18 mouse cellular contexts compared by ENCODE assay signal in the genomic region with DNA sequence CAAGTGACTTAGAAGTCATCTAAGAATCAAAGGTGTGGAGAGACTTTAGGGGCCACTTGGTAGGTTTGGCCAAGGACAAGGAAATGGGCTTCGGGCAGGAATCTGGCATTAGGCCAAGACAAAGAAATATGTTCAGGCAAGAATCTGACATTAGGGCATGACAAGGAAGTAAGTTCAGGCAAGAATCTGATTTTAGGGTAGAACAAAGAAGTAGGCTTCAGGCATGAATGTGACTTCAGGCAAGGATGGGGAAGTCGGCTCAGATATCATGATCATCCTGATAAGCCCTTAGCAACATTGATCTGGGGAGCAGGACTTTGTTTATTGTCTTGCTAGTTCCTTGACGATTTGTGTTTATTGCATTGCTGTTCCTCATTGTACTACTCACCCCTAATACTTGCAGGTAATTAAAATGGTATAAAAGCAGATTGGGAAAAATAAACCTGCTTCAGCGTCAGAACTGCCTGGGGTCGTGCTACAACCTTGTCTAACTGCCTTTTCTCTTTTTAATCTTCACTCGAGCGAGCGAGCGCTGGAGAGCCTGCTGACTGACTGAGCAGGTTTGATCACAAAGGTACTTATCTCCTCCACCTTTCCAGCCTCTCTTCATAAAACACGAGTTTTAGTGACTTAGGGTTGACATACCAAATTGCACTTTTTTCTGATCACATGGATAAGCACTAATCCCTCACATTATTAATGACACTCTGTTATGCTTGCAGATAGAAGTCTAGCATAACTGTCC. TPM values are rescaled to one million over a fixed set of nuclear protein-coding genes. Genes with fewer than 3 reads are reported as not detected.
DNase-seq lines count a peak whose midpoint lies in the region; ATAC-seq and TF ChIP-seq lines count a peak whose summit lies in the region.
"Had no signal": no experiment of that assay in that cellular context is flagged by ENCODE, and none has a peak within 500 bp of the region (broad histone marks: within the 10 kb centered on the region; RNA-seq: fewer than 3 reads in every experiment).

No protein-coding gene starts in this region.

- H3K9me3 ChIP-seq in lung, embryonic 14.5 days (ENCODE audit: low read depth, low read length) = no peaks in the 10 kb centered on the region
- H3K9me3 ChIP-seq in intestine, embryonic 16.5 days (ENCODE audit: control insufficient read depth, low read length) = no peaks in the 10 kb centered on the region
- no peaks in the 10 kb centered on the region for H3K9me3 ChIP-seq in stomach, embryonic 14.5 days (ENCODE audit: control insufficient read depth, low read depth, low read length)
- H3K9me3 ChIP-seq in hindbrain, embryonic 11.5 days (ENCODE audit: control insufficient read depth, low read length) = no peaks in the 10 kb centered on the region
- no peaks in the 10 kb centered on the region for H3K9me3 ChIP-seq in midbrain, embryonic 10.5 days (replicated peaks)
- H3K9me3 ChIP-seq: heart, embryonic 13.5 days; midbrain, embryonic 13.5 days had no signal

- 0 out of 2 replicates have a peak, but pooled peaks have one; percentile 17 for ATAC-seq in lung, embryonic 14.5 days (ENCODE audit: insufficient read depth)
- peak; percentile 54 for ATAC-seq in common myeloid progenitor, adult 5-6 weeks (replicated peaks; ENCODE audit: low read depth, poor library complexity, severe bottlenecking)
- peak; percentile 77 for ATAC-seq in intestine, embryonic 16.5 days
- 0 out of 2 replicates have a peak, but pooled peaks have one; percentile 28 for ATAC-seq in stomach, embryonic 14.5 days (ENCODE audit: insufficient number of reproducible peaks, insufficient read depth, low FRiP score, low read depth)
- no peak for ATAC-seq in hindbrain, embryonic 11.5 days (ENCODE audit: low FRiP score)
- ATAC-seq: inflammation-experienced regulatory T-cells, adult 6 months; liver, postnatal 0 days; midbrain, embryonic 13.5 days had no signal

- no peak overlapping the region for H3K4me2 ChIP-seq in lung, embryonic 14.5 days
- peak overlapping the region; percentile 4; the same call in 1 of the 2 replicates for H3K4me2 ChIP-seq in intestine, embryonic 16.5 days (ENCODE audit: low read depth, low read length)
- no peak overlapping the region for H3K4me2 ChIP-seq in stomach, embryonic 14.5 days (replicated peaks; ENCODE audit: low read depth, low read length)
- no peak overlapping the region for H3K4me2 ChIP-seq in hindbrain, embryonic 11.5 days (replicated peaks; ENCODE audit: low read depth, low read length)
- H3K4me2 ChIP-seq: heart, embryonic 13.5 days; midbrain, embryonic 13.5 days had no signal

- H3K4me1 ChIP-seq in lung, embryonic 14.5 days (ENCODE audit: insufficient read depth) = no peaks in the 10 kb centered on the region
- peaks cover 9% of the 10 kb centered on the region; the same call in 1 of the 2 replicates for H3K4me1 ChIP-seq in intestine, embryonic 16.5 days (ENCODE audit: control insufficient read depth, insufficient read depth, low read length)
- 0 out of 2 replicates have a peak, but pooled peaks cover 3% of the 10 kb centered on the region for H3K4me1 ChIP-seq in stomach, embryonic 14.5 days (ENCODE audit: control insufficient read depth, insufficient read depth, low read length)
- no peaks in the 10 kb centered on the region for H3K4me1 ChIP-seq in hindbrain, embryonic 11.5 days (replicated peaks; ENCODE audit: control insufficient read depth, insufficient read depth, low read length)
- no peaks in the 10 kb centered on the region for H3K4me1 ChIP-seq in midbrain, embryonic 10.5 days
- H3K4me1 ChIP-seq: midbrain, embryonic 13.5 days had no signal

- H3K36me3 ChIP-seq in lung, embryonic 14.5 days (ENCODE audit: insufficient read depth) = no peaks in the 10 kb centered on the region; the same call in 1 of the 2 replicates
- no peaks in the 10 kb centered on the region for H3K36me3 ChIP-seq in intestine, embryonic 16.5 days (ENCODE audit: control insufficient read depth, insufficient read depth, low read length)
- no peaks in the 10 kb centered on the region for H3K36me3 ChIP-seq in stomach, embryonic 14.5 days (ENCODE audit: control insufficient read depth, insufficient read depth, low read length)
- no peaks in the 10 kb centered on the region for H3K36me3 ChIP-seq in hindbrain, embryonic 11.5 days (ENCODE audit: control insufficient read depth, insufficient read depth, low read length)
- peaks cover 11% of the 10 kb centered on the region for H3K36me3 ChIP-seq in midbrain, embryonic 10.5 days

- no peak for TF ChIP-seq CTCF in lung, embryonic 14.5 days (IDR thresholded peaks at IDR 0.05; ENCODE audit: low read depth)

- no peak overlapping the region for H3K4me3 ChIP-seq in lung, embryonic 14.5 days (ENCODE audit: low read depth, low read length)
- H3K4me3 ChIP-seq in intestine, embryonic 16.5 days (ENCODE audit: low read length) = no peak overlapping the region
- H3K4me3 ChIP-seq in stomach, embryonic 14.5 days (ENCODE audit: low read depth, low read length) = no peak overlapping the region
- no peak overlapping the region for H3K4me3 ChIP-seq in hindbrain, embryonic 11.5 days (ENCODE audit: low read depth, low read length)
- no peak overlapping the region for H3K4me3 ChIP-seq in midbrain, embryonic 10.5 days
- H3K4me3 ChIP-seq: heart, embryonic 13.5 days; left cerebral cortex, adult 2 months; midbrain, embryonic 13.5 days; myocyte had no signal

- 48% methylated on average over 10 of the region's 10 CpGs for WGBS in lung, embryonic 14.5 days
- 57% methylated on average over 10 of the region's 10 CpGs for WGBS in intestine, embryonic 16.5 days
- 48% methylated on average over 10 of the region's 10 CpGs for WGBS in stomach, embryonic 14.5 days
- 79% methylated on average over 10 of the region's 10 CpGs for WGBS in hindbrain, embryonic 11.5 days
- 87% methylated on average over 10 of the region's 10 CpGs for WGBS in midbrain, embryonic 10.5 days

- peak; percentile 64 for DNase-seq in lung, embryonic 14.5 days
- DNase-seq in lung, postnatal 4 days = no peak
- DNase-seq in hindbrain, embryonic 11.5 days (ENCODE audit: low spot score) = no peak
- DNase-seq in layer of hippocampus, adult 8-10 months (ENCODE audit: low spot score in 2 of 2) = no peak
- DNase-seq in midbrain, embryonic 10.5 days (ENCODE audit: low spot score) = no peak
- DNase-seq: adrenal gland, postnatal 14 days; cerebellum, adult 9-11 months; heart, postnatal 4 days; liver, postnatal 0 days; thymus, adult 2 months had no signal

- H3K27me3 ChIP-seq in lung, embryonic 14.5 days (ENCODE audit: insufficient read depth, low read length) = no peaks in the 10 kb centered on the region
- no peaks in the 10 kb centered on the region for H3K27me3 ChIP-seq in intestine, embryonic 16.5 days (replicated peaks; ENCODE audit: control insufficient read depth, insufficient read depth, low read length)
- no peaks in the 10 kb centered on the region for H3K27me3 ChIP-seq in stomach, embryonic 14.5 days (ENCODE audit: control insufficient read depth, insufficient read depth, low read length)
- H3K27me3 ChIP-seq in hindbrain, embryonic 11.5 days (ENCODE audit: control insufficient read depth, insufficient read depth, low read length) = no peaks in the 10 kb centered on the region
- H3K27me3 ChIP-seq in midbrain, embryonic 10.5 days (ENCODE audit: low read depth, poor library complexity, severe bottlenecking) = no peaks in the 10 kb centered on the region
- H3K27me3 ChIP-seq: heart, embryonic 13.5 days; midbrain, embryonic 13.5 days had no signal

- H3K27ac ChIP-seq in lung, embryonic 14.5 days (ENCODE audit: low read depth) = peak overlapping the region; percentile 67
- H3K27ac ChIP-seq in intestine, embryonic 16.5 days (ENCODE audit: low read length) = peak overlapping the region; percentile 46; the same call in 1 of the 2 replicates
- H3K27ac ChIP-seq in stomach, embryonic 14.5 days (ENCODE audit: low read length) = no peak overlapping the region
- H3K27ac ChIP-seq in hindbrain, embryonic 11.5 days (ENCODE audit: low read depth, low read length) = no peak overlapping the region
- no peak overlapping the region for H3K27ac ChIP-seq in midbrain, embryonic 10.5 days (replicated peaks)
- H3K27ac ChIP-seq: heart, embryonic 13.5 days; left cerebral cortex, adult 2 months; midbrain, embryonic 13.5 days had no signal

- H3K9ac ChIP-seq in lung, embryonic 14.5 days = no peak overlapping the region
- H3K9ac ChIP-seq in intestine, embryonic 16.5 days (ENCODE audit: low read depth, low read length) = no peak overlapping the region
- no peak overlapping the region for H3K9ac ChIP-seq in stomach, embryonic 14.5 days (replicated peaks; ENCODE audit: low read depth, low read length)
- no peak overlapping the region for H3K9ac ChIP-seq in hindbrain, embryonic 11.5 days (ENCODE audit: low read depth, low read length)
- H3K9ac ChIP-seq: heart, embryonic 13.5 days; liver, postnatal 0 days; midbrain, embryonic 13.5 days had no signal

RNA-seq across cellular contexts. Expression of a gene that starts 35.8 kb away (rescaled TPM):
- polyA plus RNA-seq in lung, embryonic 14.5 days (2014; fragmentation: Nextera tagmentation; extraction: Ambion mirVana) = 33.9 and 34.8 TPM in 2 replicates
- 11.9 and 13.7 TPM in 2 replicates for total RNA-seq in common myeloid progenitor, adult 5-6 weeks (2017)
- 30.1 and 33.5 TPM in 2 replicates for polyA plus RNA-seq in intestine, embryonic 16.5 days (2015; fragmentation: Nextera tagmentation; extraction: Ambion mirVana)
- 26.8 and 31.8 TPM in 2 replicates for polyA plus RNA-seq in stomach, embryonic 14.5 days (2014; fragmentation: Nextera tagmentation; extraction: Ambion mirVana)
- polyA plus RNA-seq in hindbrain, embryonic 11.5 days (2014; fragmentation: Nextera tagmentation; extraction: Ambion mirVana) = 47.1 and 50.2 TPM in 2 replicates
- 10 to 100 TPM; 76.2 to 95.9 (median 85.0) TPM for total RNA-seq in layer of hippocampus, adult 8-10 months (2022)
- polyA plus RNA-seq in midbrain, embryonic 10.5 days (2016; fragmentation: Nextera tagmentation; extraction: Ambion mirVana) = 24.6 and 27.3 TPM in 2 replicates

Comparison
In these comparisons a context has a peak if more than half of its experiments do, and no peak if none do; other contexts are left out.
1. H3K27ac ChIP-seq: peak in lung, embryonic 14.5 days (single experiment) and intestine, embryonic 16.5 days (single experiment); none in stomach, embryonic 14.5 days (single experiment), hindbrain, embryonic 11.5 days (single experiment) and midbrain, embryonic 10.5 days (single experiment).